Mouse (Mus musculus) forebrain, embryonic 13.5 days (tissue): ENCODE data around the gene Chrna1. TPM values are rescaled to one million over a fixed set of nuclear protein-coding genes. Genes with fewer than 3 reads are reported as not detected.
A peak's percentile ranks its signal among the peaks of the same experiment; 100 is the strongest.
"Not testable (repeated sequence)": the region's sequence is repeated elsewhere in the genome, so short reads cannot be mapped to it uniquely, and the experiment has no call there.

Experiments
- ATAC-seq: fragments of 200-750 bp; cut with Nextera tagmentation; 2 replicates; pipeline ENCODE4 v1.8.0; 2017
- H3K27ac ChIP-seq: fragments of 300-500 bp; sonication (generic); 2 replicates; pipeline ENCODE4 v1.5.1; 2015; ENCODE audit warnings: inconsistent platforms, mild to moderate bottlenecking, moderate library complexity
- H3K27me3 ChIP-seq: fragments of 300-500 bp; sonication (generic); 2 replicates; pipeline ENCODE4 v1.6.1; 2015; ENCODE audit warnings: mild to moderate bottlenecking, inconsistent platforms
- H3K36me3 ChIP-seq: fragments of 300-500 bp; sonication (generic); 2 replicates; pipeline ENCODE4 v1.6.1; 2015; ENCODE audit warnings: mild to moderate bottlenecking, inconsistent platforms; ENCODE audit not compliant: poor library complexity, severe bottlenecking
- H3K4me1 ChIP-seq: fragments of 300-500 bp; sonication (generic); 2 replicates; pipeline ENCODE4 v1.6.1; 2015; ENCODE audit warnings: inconsistent platforms
- H3K4me2 ChIP-seq: fragments of 300-500 bp; sonication (generic); 2 replicates; pipeline ENCODE4 v1.6.1; 2015; ENCODE audit warnings: inconsistent platforms, mild to moderate bottlenecking, moderate library complexity
- H3K4me3 ChIP-seq: fragments of 300-500 bp; sonication (generic); 2 replicates; pipeline ENCODE4 v1.5.1; 2015; ENCODE audit warnings: mild to moderate bottlenecking, inconsistent platforms
- H3K9ac ChIP-seq: fragments of 300-500 bp; sonication (generic); 2 replicates; pipeline ENCODE4 v1.6.1; 2015; ENCODE audit warnings: mild to moderate bottlenecking, inconsistent platforms
- H3K9me3 ChIP-seq: fragments of 300-500 bp; sonication (generic); replicated peaks from 2 replicates; pipeline ENCODE4 v1.6.1; 2016; ENCODE audit warnings: inconsistent platforms
- WGBS: fragments of 180-500 bp; shearing (Covaris S2); methylation state at CpG from one replicate; pipeline ENCODE4 v1.1.7; 2015; 5-methylcytosine and 5-hydroxymethylcytosine counted together
- polyA plus RNA-seq: library from polyadenylated mRNA; unstranded; fragments of >200 nt; fragmentation: Nextera tagmentation; extraction: Ambion mirVana; gene quantifications from 2 replicates; pipeline ENCODE4 v1.2.1, GENCODE M21; 2015

Gene Chrna1
- polyA plus RNA-seq, 1 experiment from 2014 or later, result 0.27 TPM

- H3K4me2 ChIP-seq, result no peak overlapping the region
- ATAC-seq, result no peak
- H3K27ac ChIP-seq, result no peak overlapping the region
- H3K9ac ChIP-seq, result no peak overlapping the region
- H3K4me1 ChIP-seq, result peaks cover 6% of the 10 kb centered on the region
- H3K36me3 ChIP-seq, result no peaks in the 10 kb centered on the region
- no peak overlapping the region for H3K4me3 ChIP-seq
- H3K27me3 ChIP-seq, result peaks cover 5% of the 10 kb centered on the region; the same call in 1 of the 2 replicates
- WGBS, result 91% methylated on average over 9 of the region's 9 CpGs
- no peaks in the 10 kb centered on the region for H3K9me3 ChIP-seq
These were observed 8.8 kb downstream of the Chrna1 start for GRCm38 (mm10) chr2:73571304-73571703.

DNA sequence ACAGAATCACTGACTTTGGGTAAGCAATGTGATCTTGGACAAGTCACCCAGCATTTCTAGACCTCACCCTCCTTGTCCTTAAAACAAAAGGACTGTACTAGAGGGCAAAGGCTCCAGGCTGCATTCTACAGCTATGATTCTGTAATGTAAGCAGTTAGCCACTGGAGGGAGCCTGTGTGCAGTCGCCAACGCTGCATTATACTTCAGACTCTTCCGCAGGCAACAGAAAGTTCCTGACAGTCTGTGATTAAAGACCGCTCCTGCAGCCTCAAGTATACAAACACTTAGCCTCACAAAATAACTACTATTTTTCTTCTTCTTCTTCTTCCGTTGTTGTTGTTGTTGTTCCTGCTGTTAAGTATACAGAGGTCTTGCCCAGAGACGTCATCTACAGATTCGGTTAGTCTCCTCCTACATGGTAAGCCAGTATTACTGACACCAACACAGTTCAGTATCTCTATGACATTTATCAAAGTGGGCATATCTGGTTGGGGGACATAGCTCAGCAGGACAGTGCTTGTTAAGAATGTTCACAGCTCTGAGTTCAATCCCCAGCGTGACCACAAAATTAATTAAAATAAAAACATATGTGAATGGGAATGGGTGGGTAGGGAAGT is 13.0 kb downstream of the Chrna1 start:
- 22% methylated on average over 8 of the region's 8 CpGs for WGBS
- peak; percentile 71 for ATAC-seq
- peak overlapping the region; percentile 40 for H3K4me2 ChIP-seq

GRCm38 (mm10) chr2:73566162-73566561 is 14.0 kb downstream of the Chrna1 start:
- H3K4me1 ChIP-seq, result peaks cover 13% of the 10 kb centered on the region
- no peak overlapping the region for H3K4me2 ChIP-seq
- H3K4me3 ChIP-seq, result no peak overlapping the region
- H3K27ac ChIP-seq, result no peak overlapping the region
- 12% methylated on average over 7 of the region's 7 CpGs for WGBS
- H3K9ac ChIP-seq, result no peak overlapping the region
- ATAC-seq, result no peak
- H3K36me3 ChIP-seq, result no peaks in the 10 kb centered on the region
- H3K9me3 ChIP-seq, result no peaks in the 10 kb centered on the region
- H3K27me3 ChIP-seq, result peaks cover 5% of the 10 kb centered on the region; the same call in 1 of the 2 replicates

More for the DNA sequence above, 13.0 kb downstream of the Chrna1 start:
- H3K27me3 ChIP-seq, result peaks cover 5% of the 10 kb centered on the region; the same call in 1 of the 2 replicates
- H3K9me3 ChIP-seq, result no peaks in the 10 kb centered on the region
- no peak overlapping the region for H3K9ac ChIP-seq
- no peak overlapping the region for H3K27ac ChIP-seq
- H3K4me1 ChIP-seq, result peaks cover 4% of the 10 kb centered on the region; the same call in 1 of the 2 replicates
- no peak overlapping the region for H3K4me3 ChIP-seq
- H3K36me3 ChIP-seq, result no peaks in the 10 kb centered on the region

GRCm38 (mm10) chr2:73563690-73564089 is 16.4 kb downstream of the Chrna1 start:
- no peak for ATAC-seq
- H3K4me1 ChIP-seq, result peaks cover 16% of the 10 kb centered on the region
- H3K9ac ChIP-seq, result no peak overlapping the region
- no peak overlapping the region for H3K4me2 ChIP-seq
- no peaks in the 10 kb centered on the region for H3K36me3 ChIP-seq
- H3K27me3 ChIP-seq, result peaks cover 5% of the 10 kb centered on the region; the same call in 1 of the 2 replicates
- no peaks in the 10 kb centered on the region for H3K9me3 ChIP-seq
- no peak overlapping the region for H3K4me3 ChIP-seq
- WGBS, result 87% methylated on average over 7 of the region's 7 CpGs
- H3K27ac ChIP-seq, result no peak overlapping the region

DNA sequence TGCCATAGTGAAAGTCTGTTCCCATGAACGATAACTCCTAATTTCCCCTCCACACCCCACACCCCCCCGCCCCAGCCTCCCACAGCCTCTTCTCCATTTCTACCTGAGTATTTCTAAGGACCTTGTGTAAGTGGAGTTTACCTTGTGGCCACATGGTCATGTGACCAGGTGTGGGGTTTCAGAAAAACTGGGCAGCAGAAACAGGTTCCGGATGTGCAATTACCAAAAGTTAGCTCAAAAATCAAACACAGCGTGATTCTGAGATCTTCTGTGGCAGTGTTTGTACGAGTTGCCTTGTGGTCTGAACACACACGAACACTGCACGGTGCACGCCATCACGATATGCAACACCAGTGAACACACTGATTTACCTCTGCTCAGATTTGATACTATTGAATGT is 17.5 kb downstream of the Chrna1 start:
- no peak for ATAC-seq
- Histone ChIP-seq H3K27me3 (no peaks in the 10 kb centered on the region), H3K9me3 (no peaks in the 10 kb centered on the region), H3K4me1 (peaks cover 16% of the 10 kb centered on the region), H3K36me3 (no peaks in the 10 kb centered on the region), H3K27ac (no peak overlapping the region), H3K4me2 (no peak overlapping the region), H3K9ac (no peak overlapping the region), H3K4me3 (no peak overlapping the region)
- WGBS, result 97% methylated on average over 9 of the region's 9 CpGs

- ATAC-seq, result peak; percentile 72
- no peaks in the 10 kb centered on the region for H3K27me3 ChIP-seq
- peaks cover 16% of the 10 kb centered on the region for H3K4me1 ChIP-seq
- H3K9ac ChIP-seq, result 0 out of 2 replicates have a peak overlapping the region, but pooled peaks have one; percentile 43
- peak overlapping the region; percentile 67 for H3K4me2 ChIP-seq
- no peaks in the 10 kb centered on the region for H3K36me3 ChIP-seq
- WGBS, result 2% methylated on average over 8 of the region's 8 CpGs
- H3K4me3 ChIP-seq, result peak overlapping the region; percentile 37
- H3K27ac ChIP-seq, result no peak overlapping the region
- no peaks in the 10 kb centered on the region for H3K9me3 ChIP-seq
These were observed 18.5 kb downstream of the Chrna1 start for GRCm38 (mm10) chr2:73561665-73562063.

GRCm38 (mm10) chr2:73560899-73561664 is 19.1 kb downstream of the Chrna1 start:
- ATAC-seq, result peak; percentile 60
- no peaks in the 10 kb centered on the region for H3K27me3 ChIP-seq
- H3K4me2 ChIP-seq, result peak overlapping the region; percentile 67
- peaks cover 15% of the 10 kb centered on the region for H3K4me1 ChIP-seq
- no peaks in the 10 kb centered on the region for H3K36me3 ChIP-seq
- WGBS, result 1% methylated on average over 23 of the region's 23 CpGs
- H3K27ac ChIP-seq, result no peak overlapping the region
- H3K9me3 ChIP-seq, result no peaks in the 10 kb centered on the region
- H3K4me3 ChIP-seq, result peak overlapping the region; percentile 37
- H3K9ac ChIP-seq, result peak overlapping the region; percentile 43; the same call in 1 of the 2 replicates

DNA sequence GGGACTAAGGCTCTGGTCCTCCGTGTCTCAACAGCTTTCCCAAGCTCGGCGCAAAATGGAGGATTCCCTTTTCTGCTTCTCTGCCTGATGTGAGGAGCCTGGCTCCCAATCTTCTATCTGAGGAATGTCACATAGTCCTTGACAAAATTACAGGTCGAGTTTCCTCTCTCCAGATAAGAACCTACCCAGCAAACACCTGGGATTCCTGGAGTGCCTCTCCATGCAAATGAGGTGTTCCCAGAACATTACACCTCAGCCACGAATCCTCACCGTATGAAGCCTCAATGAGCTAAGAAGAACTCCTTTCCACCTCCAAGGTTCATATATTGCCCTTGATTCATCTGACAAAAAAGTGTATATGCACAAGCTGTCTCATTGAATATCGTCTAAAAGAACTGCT is 19.7 kb downstream of the Chrna1 start:
- H3K4me1 ChIP-seq, result peaks cover 12% of the 10 kb centered on the region
- no peak overlapping the region for H3K27ac ChIP-seq
- no peaks in the 10 kb centered on the region for H3K36me3 ChIP-seq
- peak overlapping the region; percentile 43; the same call in 1 of the 2 replicates for H3K9ac ChIP-seq
- no peaks in the 10 kb centered on the region for H3K9me3 ChIP-seq
- H3K4me3 ChIP-seq, result peak overlapping the region; percentile 37
- no peak for ATAC-seq
- WGBS, result 42% methylated on average over 7 of the region's 7 CpGs
- peak overlapping the region; percentile 67 for H3K4me2 ChIP-seq
- no peaks in the 10 kb centered on the region for H3K27me3 ChIP-seq

DNA sequence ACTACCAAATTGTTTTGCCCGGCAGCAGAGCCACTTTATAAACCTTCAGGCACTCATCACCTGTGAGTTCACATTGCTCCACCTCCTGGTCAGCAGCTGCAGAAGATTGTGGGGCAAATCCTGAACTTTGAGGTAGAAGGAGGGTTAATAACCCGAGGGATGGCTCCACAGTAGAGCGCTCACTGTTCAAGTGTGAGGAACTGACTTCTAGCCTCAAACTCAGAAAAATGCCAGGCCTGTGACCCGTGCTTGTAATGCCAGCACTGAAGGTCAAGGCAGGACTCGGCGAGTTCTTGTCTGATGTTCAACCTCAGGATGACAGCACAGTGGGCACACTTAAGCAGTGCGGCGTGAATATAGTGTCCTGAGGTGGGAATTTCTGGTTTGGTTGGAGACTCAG is 22.2 kb downstream of the Chrna1 start:
- no peak for ATAC-seq
- 87% methylated on average over 8 of the region's 8 CpGs for WGBS
- no peaks in the 10 kb centered on the region for H3K36me3 ChIP-seq

DNA sequence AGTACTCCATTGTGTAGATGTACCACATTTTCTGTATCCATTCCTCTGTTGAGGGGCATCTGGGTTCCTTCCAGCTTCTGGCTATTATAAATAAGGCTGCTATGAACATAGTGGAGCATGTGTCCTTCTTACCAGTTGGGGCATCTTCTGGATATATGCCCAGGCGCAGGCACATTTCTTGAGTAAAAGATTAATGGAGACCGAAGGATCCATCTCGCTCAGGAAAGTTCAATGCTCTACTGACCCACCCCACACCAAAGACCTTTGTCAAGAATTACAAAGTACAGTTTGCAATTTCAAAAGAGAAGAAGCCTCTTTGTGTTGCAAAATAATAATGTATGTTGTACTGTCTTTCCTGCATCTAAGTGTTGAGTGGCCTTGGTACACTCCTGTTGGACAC is 23.1 kb downstream of the Chrna1 start:
- not testable (repeated sequence) for H3K27ac ChIP-seq, H3K9me3 ChIP-seq, ATAC-seq, H3K4me3 ChIP-seq, H3K4me2 ChIP-seq, H3K27me3 ChIP-seq, H3K9ac ChIP-seq, H3K36me3 ChIP-seq
- peaks cover 12% of the 10 kb centered on the region for H3K4me1 ChIP-seq
- 96% methylated on average over 3 of the region's 3 CpGs for WGBS

More for the DNA sequence above, 22.2 kb downstream of the Chrna1 start:
- no peaks in the 10 kb centered on the region for H3K27me3 ChIP-seq
- no peaks in the 10 kb centered on the region for H3K9me3 ChIP-seq
- H3K4me2 ChIP-seq, result no peak overlapping the region
- no peak overlapping the region for H3K27ac ChIP-seq
- H3K9ac ChIP-seq, result no peak overlapping the region
- H3K4me1 ChIP-seq, result peaks cover 12% of the 10 kb centered on the region
- no peak overlapping the region for H3K4me3 ChIP-seq

- Histone ChIP-seq H3K27me3 (no peaks in the 10 kb centered on the region), H3K9ac (no peak overlapping the region), H3K36me3 (no peaks in the 10 kb centered on the region), H3K4me2 (no peak overlapping the region), H3K4me1 (no peaks in the 10 kb centered on the region), H3K9me3 (no peaks in the 10 kb centered on the region), H3K27ac (no peak overlapping the region), H3K4me3 (no peak overlapping the region)
- no peak for ATAC-seq
- 70% methylated on average over 3 of the region's 3 CpGs for WGBS
These were observed 25.7 kb downstream of the Chrna1 start for GRCm38 (mm10) chr2:73554389-73554788.

DNA sequence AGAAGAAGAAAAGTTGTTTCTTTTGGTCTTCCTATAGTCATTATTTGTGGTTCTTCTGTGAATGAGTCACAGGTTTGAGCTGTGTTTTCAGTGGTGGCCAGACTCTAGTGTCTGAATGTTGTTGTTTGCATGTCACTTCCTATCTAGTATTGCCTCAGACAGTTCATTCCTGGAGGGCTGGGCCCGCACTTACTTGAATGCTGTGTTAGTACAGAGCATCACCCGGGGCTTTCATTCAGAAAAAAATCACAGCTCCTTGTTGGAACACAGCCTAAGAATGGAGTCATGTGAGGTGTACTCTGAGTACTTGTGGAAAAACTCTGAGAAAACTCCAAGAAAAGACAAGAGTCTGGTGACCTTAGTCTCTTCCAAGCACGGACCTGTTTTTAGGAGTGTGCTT is 27.2 kb downstream of the Chrna1 start:
- Histone ChIP-seq H3K4me2 (no peak overlapping the region), H3K9me3 (no peaks in the 10 kb centered on the region), H3K36me3 (no peaks in the 10 kb centered on the region), H3K4me1 (no peaks in the 10 kb centered on the region), H3K27me3 (peaks cover 4% of the 10 kb centered on the region; the same call in 1 of the 2 replicates), H3K4me3 (no peak overlapping the region), H3K27ac (no peak overlapping the region), H3K9ac (no peak overlapping the region)
- ATAC-seq, result no peak
- 84% methylated on average over 3 of the region's 3 CpGs for WGBS
